ENCODE assay signal across 17 mouse cellular contexts in genomic region chr5:37073660-37074059, GRCm38 (mm10). TPM values are rescaled to one million over a fixed set of nuclear protein-coding genes. Genes with fewer than 3 reads are reported as not detected.
"Had no signal": no experiment of that assay in that cellular context is flagged by ENCODE, and none has a peak within 500 bp of the region (broad histone marks: within the 10 kb centered on the region; RNA-seq: fewer than 3 reads in every experiment).

No protein-coding gene starts in this region.

- ATAC-seq: hindbrain, embryonic 16.5 days; inflammation-experienced regulatory T-cells, adult 6 months; intestine, embryonic 15.5 days; intestine, postnatal 0 days had no signal

- DNase-seq: gastrocnemius, postnatal 14 days; gastrocnemius, postnatal 36 days; heart, adult 11 months; heart, adult 2 months; heart, postnatal 14 days; heart, postnatal 36 days; kidney, adult 18-20 months; kidney, adult 8-10 months; kidney, postnatal 10 days; kidney, postnatal 4 days; liver had no signal

RNA-seq across cellular contexts. Expression of gene Gm1043, which starts 11.5 kb away (rescaled TPM):
- total RNA-seq: gastrocnemius, adult 18-20 months; gastrocnemius, adult 8-10 months; gastrocnemius, postnatal 14 days; gastrocnemius, postnatal 36 days; heart, adult 2 months; heart, postnatal 36 days had no signal
